Mouse (Mus musculus) ES-Bruce4 (cell line): Measurements from ENCODE around the gene Ubb.

Experiments used
- CTCF ChIP-seq: IDR thresholded peaks from one replicate; pipeline ENCODE4 v1.8.1; 2011; ENCODE audit warnings: low read depth, low read length
- EP300 ChIP-seq: IDR thresholded peaks from 2 replicates; pipeline ENCODE4 v1.6.1; 2011; ENCODE audit warnings: low read depth, low read length; ENCODE audit not compliant: insufficient read depth
- POLR2A ChIP-seq: IDR thresholded peaks from one replicate; pipeline ENCODE4 v1.8.1; 2011; ENCODE audit warnings: low read length; ENCODE audit not compliant: insufficient read depth

- no peak for TF ChIP-seq CTCF
- no peak for TF ChIP-seq EP300
- no peak for TF ChIP-seq POLR2A
These were observed 4.1 kb downstream of the Ubb start for GRCm38 (mm10) chr11:62554934-62555517.
